Mouse (Mus musculus): Measurements from ENCODE around the gene Cacna1d. TPM values are rescaled to one million over a fixed set of nuclear protein-coding genes. Genes with fewer than 3 reads are reported as not detected.
A peak's percentile ranks its signal among the peaks of the same experiment; 100 is the strongest.

Cacna1d gene
- polyA plus RNA-seq, 2 experiments, result 4.9 to 13.0 TPM

DNA sequence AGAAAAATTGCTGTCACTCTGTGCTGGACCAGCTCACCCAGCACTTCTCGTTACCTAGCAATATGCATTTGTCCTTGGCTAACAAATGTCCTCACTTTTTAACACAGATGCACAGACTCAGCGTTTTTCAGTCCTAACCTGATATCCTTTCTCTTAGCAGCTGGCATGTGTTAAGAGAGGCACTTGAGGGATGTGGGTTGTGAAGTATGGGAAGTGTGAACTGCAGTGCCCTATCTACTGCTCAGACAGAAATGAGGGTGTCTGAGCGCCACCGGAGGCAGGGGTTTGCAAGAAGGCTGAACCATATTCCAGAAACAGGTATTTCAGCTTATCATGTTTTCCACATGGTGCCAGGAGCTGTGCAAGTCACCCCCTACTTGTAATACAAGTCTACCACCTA is 27.9 kb downstream of the Cacna1d start:
- H3K27ac ChIP-seq (replicated peaks; ENCODE audit: low read depth, low read length), result no peak overlapping the region
- no peak for TF ChIP-seq POLR2A (IDR thresholded peaks at IDR 0.05; ENCODE audit: borderline replicate concordance, extremely low read depth, insufficient read depth, insufficient read length)
- no peak for DNase-seq (ENCODE audit: low spot score)
- 73% methylated on average over 4 of the region's 4 CpGs for WGBS
- H3K4me2 ChIP-seq (replicated peaks; ENCODE audit: low read depth, low read length, severe bottlenecking), result no peak overlapping the region
- H3K27me3 ChIP-seq (ENCODE audit: control insufficient read depth, insufficient read depth, low read length), result no peaks in the 10 kb centered on the region
- no peaks in the 10 kb centered on the region; the same call in 1 of the 2 replicates for H3K4me1 ChIP-seq (ENCODE audit: control insufficient read depth, insufficient read depth, low read length)
- H3K4me3 ChIP-seq (replicated peaks; ENCODE audit: low read length), result no peak overlapping the region
- H3K9me3 ChIP-seq (ENCODE audit: control insufficient read depth, low read length), result no peaks in the 10 kb centered on the region
- no peaks in the 10 kb centered on the region for H3K36me3 ChIP-seq (ENCODE audit: control insufficient read depth, insufficient read depth, low read length)
- ATAC-seq (ENCODE audit: low FRiP score, low read depth), result no peak
- H3K9ac ChIP-seq (ENCODE audit: low read depth, low read length, severe bottlenecking), result no peak overlapping the region

DNA sequence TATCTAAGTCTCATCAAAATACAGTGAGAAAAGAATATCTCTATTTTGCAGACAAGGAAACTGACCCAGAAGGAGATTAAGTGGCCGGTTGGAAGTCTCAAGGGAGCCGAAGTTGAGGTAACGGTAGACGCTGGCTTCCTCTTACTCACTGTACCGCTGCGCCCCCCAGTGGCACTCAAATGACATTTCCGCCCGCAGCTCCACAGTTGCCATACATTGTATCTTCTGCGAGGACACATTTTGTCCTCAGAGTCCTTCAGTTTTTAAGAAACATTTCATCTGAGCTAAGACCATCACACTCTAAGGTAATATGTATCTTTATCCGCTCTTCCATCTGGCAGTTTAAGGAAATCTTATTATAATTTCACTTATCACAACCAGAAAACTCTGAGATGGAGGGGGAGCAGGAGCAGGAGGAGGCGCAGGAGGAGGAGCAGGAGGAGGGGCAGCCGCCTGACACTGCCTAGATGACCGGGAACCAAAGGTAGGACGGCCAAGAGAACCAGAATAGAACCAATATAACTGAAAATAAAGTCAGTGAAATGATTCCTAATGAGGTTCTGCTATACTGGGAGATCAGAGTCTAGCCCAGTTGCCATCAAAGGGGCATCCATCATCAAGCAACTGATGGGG is 31.2 kb downstream of the Cacna1d start:
- no peak for TF ChIP-seq POLR2A (IDR thresholded peaks at IDR 0.05; ENCODE audit: borderline replicate concordance, extremely low read depth, insufficient read depth, insufficient read length)
- Histone ChIP-seq H3K4me3 (replicated peaks; ENCODE audit: low read length) (no peak overlapping the region), H3K4me1 (ENCODE audit: control insufficient read depth, insufficient read depth, low read length) (peaks cover 8% of the 10 kb centered on the region), H3K36me3 (ENCODE audit: control insufficient read depth, insufficient read depth, low read length) (no peaks in the 10 kb centered on the region), H3K27ac (replicated peaks; ENCODE audit: low read depth, low read length) (no peak overlapping the region), H3K9me3 (ENCODE audit: control insufficient read depth, low read length) (no peaks in the 10 kb centered on the region), H3K4me2 (replicated peaks; ENCODE audit: low read depth, low read length, severe bottlenecking) (peak overlapping the region; percentile 18; the same call in 1 of the 2 replicates), H3K9ac (ENCODE audit: low read depth, low read length, severe bottlenecking) (no peak overlapping the region), H3K27me3 (ENCODE audit: control insufficient read depth, insufficient read depth, low read length) (0 out of 2 replicates have a peak, but pooled peaks cover 3% of the 10 kb centered on the region)
- no peak for ATAC-seq (ENCODE audit: low FRiP score, low read depth)
- DNase-seq (ENCODE audit: low spot score), result peak; percentile 78
- WGBS, result 5% methylated on average over 14 of the region's 14 CpGs

GRCm38 (mm10) chr14:30458820-30459219 is 32.4 kb downstream of the Cacna1d start:
- Histone ChIP-seq H3K9me3 (ENCODE audit: control insufficient read depth, low read length) (no peaks in the 10 kb centered on the region), H3K9ac (ENCODE audit: low read depth, low read length, severe bottlenecking) (no peak overlapping the region), H3K36me3 (ENCODE audit: control insufficient read depth, insufficient read depth, low read length) (no peaks in the 10 kb centered on the region), H3K27ac (replicated peaks; ENCODE audit: low read depth, low read length) (no peak overlapping the region), H3K4me2 (replicated peaks; ENCODE audit: low read depth, low read length, severe bottlenecking) (no peak overlapping the region), H3K27me3 (ENCODE audit: control insufficient read depth, insufficient read depth, low read length) (0 out of 2 replicates have a peak, but pooled peaks cover 3% of the 10 kb centered on the region), H3K4me1 (ENCODE audit: control insufficient read depth, insufficient read depth, low read length) (peaks cover 8% of the 10 kb centered on the region), H3K4me3 (replicated peaks; ENCODE audit: low read length) (no peak overlapping the region)
- WGBS, result 70% methylated on average over 3 of the region's 3 CpGs
- no peak for ATAC-seq (ENCODE audit: low FRiP score, low read depth)
- no peak for TF ChIP-seq POLR2A (IDR thresholded peaks at IDR 0.05; ENCODE audit: borderline replicate concordance, extremely low read depth, insufficient read depth, insufficient read length)
- no peak for DNase-seq (ENCODE audit: low spot score)

GRCm38 (mm10) chr14:30457897-30458296 is 33.4 kb downstream of the Cacna1d start:
- Histone ChIP-seq H3K27ac (replicated peaks; ENCODE audit: low read depth, low read length) (no peak overlapping the region), H3K4me3 (replicated peaks; ENCODE audit: low read length) (no peak overlapping the region), H3K9ac (ENCODE audit: low read depth, low read length, severe bottlenecking) (no peak overlapping the region), H3K4me1 (ENCODE audit: control insufficient read depth, insufficient read depth, low read length) (peaks cover 8% of the 10 kb centered on the region), H3K4me2 (replicated peaks; ENCODE audit: low read depth, low read length, severe bottlenecking) (no peak overlapping the region), H3K27me3 (ENCODE audit: control insufficient read depth, insufficient read depth, low read length) (0 out of 2 replicates have a peak, but pooled peaks cover 3% of the 10 kb centered on the region), H3K36me3 (ENCODE audit: control insufficient read depth, insufficient read depth, low read length) (no peaks in the 10 kb centered on the region), H3K9me3 (ENCODE audit: control insufficient read depth, low read length) (no peaks in the 10 kb centered on the region)
- DNase-seq (ENCODE audit: low spot score) (no peak), ATAC-seq (ENCODE audit: low FRiP score, low read depth) (no peak)
- no peak for TF ChIP-seq POLR2A (IDR thresholded peaks at IDR 0.05; ENCODE audit: borderline replicate concordance, extremely low read depth, insufficient read depth, insufficient read length)
- WGBS, result 45% methylated on average over 2 of the region's 2 CpGs

- Histone ChIP-seq H3K9me3 (ENCODE audit: control insufficient read depth, low read length) (no peaks in the 10 kb centered on the region), H3K4me2 (replicated peaks; ENCODE audit: low read depth, low read length, severe bottlenecking) (no peak overlapping the region), H3K27ac (replicated peaks; ENCODE audit: low read depth, low read length) (no peak overlapping the region), H3K27me3 (ENCODE audit: control insufficient read depth, insufficient read depth, low read length) (0 out of 2 replicates have a peak, but pooled peaks cover 3% of the 10 kb centered on the region), H3K36me3 (ENCODE audit: control insufficient read depth, insufficient read depth, low read length) (no peaks in the 10 kb centered on the region), H3K4me3 (replicated peaks; ENCODE audit: low read length) (no peak overlapping the region), H3K4me1 (ENCODE audit: control insufficient read depth, insufficient read depth, low read length) (peaks cover 8% of the 10 kb centered on the region), H3K9ac (ENCODE audit: low read depth, low read length, severe bottlenecking) (no peak overlapping the region)
- ATAC-seq (ENCODE audit: low FRiP score, low read depth) (no peak), DNase-seq (ENCODE audit: low spot score) (no peak)
- no peak for TF ChIP-seq POLR2A (IDR thresholded peaks at IDR 0.05; ENCODE audit: borderline replicate concordance, extremely low read depth, insufficient read depth, insufficient read length)
- WGBS, result 64% methylated on average over 7 of the region's 7 CpGs
Measured at GRCm38 (mm10) chr14:30457436-30457835, 33.8 kb downstream of the Cacna1d start.

Measured in limb, embryonic 14.5 days (tissue).